Mouse (Mus musculus) ovary, postnatal 14 days (tissue): ENCODE measurements around the gene Notum.

Experiments
- DNase-seq: peaks from one replicate; pipeline ENCODE4 v3.0.0; 2022; ENCODE audit warnings: low spot score

Gene Notum

DNA sequence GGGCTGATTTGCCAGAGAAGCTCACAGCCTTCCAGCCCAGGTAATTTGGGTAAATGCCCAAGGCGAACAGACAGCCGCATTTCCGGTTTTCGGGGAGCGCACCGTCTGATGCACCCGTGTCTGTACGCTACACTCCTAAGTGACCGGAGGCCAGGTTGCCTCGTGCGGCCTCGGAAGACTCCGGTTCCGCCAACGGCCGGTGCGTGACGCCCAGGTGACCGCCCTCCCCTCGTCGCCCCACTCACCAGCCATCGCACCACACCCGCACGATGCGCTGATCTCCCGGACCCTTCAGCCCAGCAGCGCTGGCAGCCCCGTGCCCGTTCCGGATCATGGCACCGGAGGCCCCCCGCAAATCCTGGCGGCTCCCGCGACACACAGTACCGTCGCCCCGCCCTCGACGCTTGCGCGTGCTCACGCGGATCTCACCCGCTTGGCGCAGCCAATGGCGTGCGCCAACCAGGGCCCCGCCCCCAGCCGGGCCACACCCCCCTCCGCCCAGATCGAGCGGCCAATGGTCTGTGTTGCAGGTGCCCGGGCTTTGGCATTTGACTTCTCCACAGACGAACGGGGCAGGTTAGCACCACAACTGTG is 43.4 kb downstream of the Notum start, which contains the start of gene Pcyt2:
Gene Pcyt2 (minus strand): TSS at position 418 of the 594 bp plus-strand sequence.
- peak; percentile 86 for DNase-seq

DNA sequence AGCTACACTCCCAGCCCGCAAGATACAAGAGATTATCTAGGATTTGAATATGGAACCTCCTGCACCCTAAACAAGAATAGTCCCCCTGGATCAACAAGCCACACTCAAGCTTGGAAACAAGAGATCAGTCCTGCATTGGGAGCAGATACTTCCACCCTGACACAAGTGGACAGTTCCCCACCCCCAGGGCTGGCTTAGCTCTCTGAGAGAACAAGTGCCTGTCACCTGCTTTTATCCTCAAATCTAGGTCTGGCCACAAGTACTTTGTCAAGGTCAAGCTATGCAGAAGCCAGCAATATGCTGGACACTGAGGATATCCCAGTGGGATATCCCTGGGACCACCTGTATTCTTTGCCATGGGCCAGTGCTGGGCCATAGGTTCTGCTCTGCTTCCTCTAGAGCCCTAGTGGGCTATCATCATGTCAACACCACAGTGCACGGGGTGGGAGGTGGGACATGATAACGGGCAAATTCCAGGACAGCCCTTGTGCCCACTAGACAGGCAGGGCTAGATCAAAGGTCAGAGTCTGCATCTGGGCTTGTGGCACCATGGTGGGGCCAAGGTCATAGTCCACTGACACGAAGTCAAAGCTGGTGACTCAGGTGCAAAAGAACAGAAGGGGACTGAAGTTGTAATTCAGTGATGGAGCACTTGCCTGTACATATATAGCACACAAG is 44.2 kb downstream of the Notum start:
- no peak for DNase-seq

DNA sequence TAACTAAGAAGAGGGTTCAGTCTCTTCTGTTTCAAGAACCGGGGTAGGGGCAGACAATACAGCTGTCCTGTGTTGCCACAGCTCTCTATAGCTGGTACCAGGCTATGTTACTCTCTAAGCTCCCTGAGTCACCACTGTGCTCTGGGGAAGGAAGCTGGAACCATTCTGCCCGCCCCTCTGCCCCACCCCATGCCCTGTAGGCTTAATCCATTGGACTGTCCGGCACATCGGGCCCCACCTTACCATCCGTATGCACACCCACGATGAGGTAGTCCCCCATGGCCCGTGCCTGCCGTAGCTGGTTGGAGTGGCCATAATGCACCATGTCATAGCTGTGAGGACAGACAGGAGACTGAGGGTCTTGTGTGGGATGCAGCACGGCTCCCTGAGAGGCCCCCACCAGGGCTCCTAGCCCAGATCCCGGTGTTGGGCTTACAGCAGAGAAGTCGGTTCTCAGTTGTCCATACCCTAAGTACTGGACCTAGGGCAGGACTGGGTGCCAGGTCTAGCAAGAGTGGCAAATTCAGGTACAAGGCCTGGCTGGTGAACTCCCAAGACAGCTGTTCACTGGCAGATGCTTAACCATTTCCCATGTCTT is 45.3 kb downstream of the Notum start:
- DNase-seq: no peak

DNA sequence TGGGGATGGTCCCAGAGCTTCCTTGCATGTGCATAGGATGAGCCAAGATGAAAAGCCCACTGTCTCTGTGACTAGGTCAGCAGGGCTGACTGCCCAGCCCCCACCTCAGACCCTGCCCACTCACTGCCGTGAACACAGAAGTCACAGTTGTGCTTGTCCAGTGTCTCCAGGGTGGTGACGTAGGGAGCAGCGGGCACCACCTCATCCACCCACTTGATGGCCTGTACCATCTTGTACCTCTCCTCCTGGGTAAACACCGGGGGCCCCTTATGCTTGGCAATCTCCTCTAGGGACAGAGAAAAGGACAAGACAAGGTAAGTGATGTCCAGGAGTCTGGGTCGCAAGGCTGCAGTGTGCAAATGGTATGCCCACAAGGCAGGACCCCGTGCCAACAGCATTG is 45.8 kb downstream of the Notum start:
- no peak for DNase-seq

DNA sequence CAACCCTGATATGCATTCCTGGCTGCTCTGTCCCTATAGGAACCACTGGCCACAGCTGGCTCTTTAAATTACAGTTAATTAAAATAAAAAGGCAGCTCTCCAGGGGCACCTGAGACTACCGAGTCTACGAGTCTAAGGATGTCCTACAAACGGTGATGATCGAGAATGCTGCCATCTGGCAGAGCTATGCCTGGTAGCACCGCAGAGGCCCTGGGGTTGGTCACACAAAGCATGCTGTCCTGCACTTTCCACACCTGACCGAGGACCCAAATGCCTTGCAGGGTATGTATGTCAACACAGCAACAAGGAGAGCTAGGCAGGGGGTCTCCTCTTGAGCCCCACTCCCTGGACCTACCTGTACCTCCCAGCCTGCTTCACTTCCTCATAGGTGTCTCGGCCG is 47.0 kb downstream of the Notum start:
- DNase-seq: no peak

DNA sequence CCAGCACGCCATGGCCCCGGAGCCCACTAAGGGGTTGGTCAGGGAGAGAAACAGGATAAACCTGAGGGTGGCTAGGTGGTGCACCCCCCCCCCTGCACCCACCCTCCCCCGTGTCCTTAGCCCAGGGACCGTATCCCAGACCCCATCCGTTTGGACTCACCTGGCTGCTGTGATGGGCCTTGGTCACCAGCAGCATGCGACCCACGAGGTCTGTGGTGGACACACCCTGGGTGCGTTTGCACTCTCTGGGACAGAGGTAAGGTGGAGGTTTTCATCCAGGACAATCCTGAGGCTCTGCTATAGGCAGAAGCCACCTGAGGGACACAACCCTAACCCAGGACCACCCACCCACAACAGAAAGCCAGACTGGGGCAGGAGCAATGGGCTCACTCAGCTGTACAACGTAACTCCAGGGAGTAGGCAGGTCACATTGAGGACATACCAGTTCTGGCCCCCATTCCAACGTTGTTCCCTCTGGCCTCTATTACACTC is 47.4 kb downstream of the Notum start:
- no peak for DNase-seq

DNA sequence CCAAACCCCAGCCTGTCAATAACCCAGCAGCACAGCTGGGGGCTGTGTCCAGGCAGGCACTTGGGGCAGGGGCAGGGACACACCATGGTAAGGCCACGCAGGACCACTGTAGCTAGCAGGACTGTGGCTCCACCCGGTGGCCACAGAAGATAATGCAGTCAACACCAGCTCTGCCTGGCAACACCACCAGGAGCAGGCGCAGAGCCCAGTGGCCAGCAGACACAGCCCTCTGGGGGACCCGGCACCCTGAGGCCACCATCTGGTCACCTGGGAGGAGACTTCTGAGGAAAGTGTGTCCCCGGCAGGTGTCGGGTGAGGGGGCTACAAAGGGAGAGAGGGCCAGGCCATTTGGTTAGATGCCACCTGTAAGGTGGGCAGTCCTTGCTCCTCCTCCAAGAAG is 48.2 kb downstream of the Notum start:
- DNase-seq: peak; percentile 69

DNA sequence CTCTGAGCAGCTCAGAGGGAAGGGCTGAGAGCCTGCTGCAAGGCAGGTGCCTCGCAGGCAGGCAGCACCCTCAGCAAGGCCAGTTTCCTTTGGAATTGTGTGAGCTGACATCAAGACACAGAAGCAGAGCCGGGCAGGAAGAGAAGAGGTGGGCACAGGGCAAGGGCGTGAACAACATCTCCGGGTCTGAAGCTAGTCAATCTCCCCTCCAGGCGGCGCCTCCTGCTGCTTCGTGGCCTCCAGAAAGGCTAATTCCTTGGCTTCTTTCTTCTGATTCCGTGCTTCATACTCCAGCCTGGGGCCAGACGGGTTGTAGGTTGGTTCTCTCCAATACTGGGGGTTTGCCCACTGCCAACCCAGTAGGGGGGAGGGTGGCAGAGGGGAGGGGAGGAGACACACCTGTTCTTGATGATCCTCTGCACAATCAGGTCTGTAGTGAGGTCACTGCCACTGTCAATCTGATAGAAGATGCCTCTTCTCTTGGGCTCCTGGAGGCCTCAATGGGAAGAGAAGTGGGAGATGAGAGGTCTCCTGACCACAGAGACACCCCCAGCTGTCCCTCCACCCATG is 50.4 kb downstream of the Notum start:
- no peak for DNase-seq

DNA sequence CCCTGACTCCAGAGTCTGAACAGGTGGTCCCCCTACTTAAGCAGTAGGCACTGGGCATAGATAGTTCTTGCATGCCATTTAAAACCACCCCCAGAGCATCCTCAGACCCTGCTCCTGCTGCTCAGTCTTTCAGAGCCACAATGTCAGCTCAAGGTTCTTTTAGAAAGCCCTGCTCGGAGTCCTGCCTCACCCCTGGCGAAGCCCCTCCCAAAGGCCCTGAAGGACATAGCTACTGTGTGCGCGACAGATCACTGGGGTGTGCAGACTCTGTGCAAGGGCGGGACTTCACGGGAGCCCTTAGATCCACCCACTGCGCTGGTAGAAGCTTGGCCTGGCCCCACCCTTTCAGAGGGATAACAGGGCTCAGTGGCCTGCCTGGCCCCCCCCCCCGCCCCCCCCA is 51.7 kb downstream of the Notum start:
- no peak for DNase-seq

DNA sequence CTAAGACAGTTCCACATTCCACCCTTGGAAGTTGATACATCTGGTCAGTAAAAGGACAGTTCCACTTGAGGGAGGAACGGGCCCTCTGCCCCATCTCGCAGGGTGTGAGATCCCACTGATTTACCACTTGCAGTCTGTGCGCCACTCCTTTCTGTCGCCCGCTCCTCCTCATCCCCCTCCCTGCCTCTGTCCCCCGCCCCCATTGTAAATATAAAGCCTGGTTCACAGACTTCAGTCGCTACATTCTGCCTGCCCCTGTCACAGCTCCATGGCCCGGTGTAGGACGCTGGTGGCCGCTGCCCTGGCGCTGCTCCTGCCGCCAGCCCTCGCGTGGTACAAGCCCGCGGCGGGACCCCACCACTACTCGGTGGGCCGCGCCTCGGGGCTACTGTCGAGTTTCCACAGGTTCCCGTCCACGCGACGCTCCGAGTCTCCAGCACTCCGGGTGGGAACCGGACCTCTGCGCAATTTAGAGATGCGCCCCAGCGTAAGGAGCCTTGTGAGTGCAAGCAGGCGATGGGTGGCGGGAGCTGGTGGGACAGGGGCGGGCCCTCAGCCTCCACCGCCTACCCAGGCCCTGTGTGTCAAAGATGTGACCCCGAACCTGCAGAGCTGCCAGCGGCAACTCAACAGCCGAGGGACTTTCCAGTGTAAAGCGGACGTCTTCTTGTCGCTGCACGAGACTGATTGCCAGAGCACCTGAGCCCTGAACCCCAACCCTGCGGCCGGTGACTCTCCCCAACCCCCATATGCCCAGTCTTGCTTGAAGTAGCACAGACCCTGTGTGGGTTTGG is 52.5 kb downstream of the Notum start, which contains the start of gene Npb:
Gene Npb (plus strand): TSS at position 237 of the 794 bp plus-strand sequence.
- no peak for DNase-seq

DNA sequence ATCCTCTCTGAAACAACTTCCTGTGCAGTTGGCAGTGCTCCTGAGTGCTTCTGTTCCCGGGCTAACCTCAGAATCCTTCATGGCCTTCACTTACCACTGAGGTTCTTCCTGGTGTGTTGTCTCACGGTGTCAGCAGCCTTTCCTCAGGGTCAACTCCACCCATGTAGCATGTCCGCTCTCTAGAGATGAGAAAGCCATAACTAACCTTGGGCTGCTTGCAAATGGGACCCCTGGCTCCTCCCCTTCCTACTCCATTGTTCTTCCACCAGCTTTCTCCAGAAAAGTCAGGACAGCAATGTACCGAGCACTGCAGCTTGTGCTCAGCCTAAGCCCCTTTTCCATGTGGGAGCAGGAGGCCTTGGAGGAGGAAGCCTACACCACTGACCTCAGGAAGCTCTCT is 54.2 kb downstream of the Notum start:
- no peak for DNase-seq

DNA sequence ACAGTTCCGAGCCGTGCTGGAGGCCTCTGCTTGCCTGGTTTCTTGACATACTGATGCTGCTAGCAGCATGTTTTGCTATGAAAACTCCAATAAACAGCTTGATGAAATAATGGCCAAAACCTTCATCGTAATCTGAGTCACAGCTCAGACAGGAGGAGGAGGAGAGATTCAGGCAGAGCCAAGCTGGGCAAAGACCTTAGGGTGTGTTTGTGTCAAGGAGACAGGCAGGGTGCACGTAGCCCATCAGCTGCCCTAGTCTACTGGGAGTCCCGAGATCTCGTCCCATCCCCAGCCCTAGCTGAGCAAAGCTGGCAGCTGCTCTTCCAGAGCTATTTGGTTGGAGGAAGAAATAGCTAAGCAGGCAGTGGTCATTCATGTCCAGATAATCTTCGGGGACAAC is 55.3 kb downstream of the Notum start:
- DNase-seq: no peak
